Mouse (Mus musculus): ENCODE measurements around the gene Ifit2. TPM values are rescaled to one million over a fixed set of nuclear protein-coding genes. Genes with fewer than 3 reads are reported as not detected.
"Not testable (repeated sequence)": the region's sequence is repeated elsewhere in the genome, so short reads cannot be mapped to it uniquely, and the experiment has no call there.

Ifit2 gene
- polyA plus RNA-seq, 1 experiment from 2014 or later = 9.0 TPM

DNA sequence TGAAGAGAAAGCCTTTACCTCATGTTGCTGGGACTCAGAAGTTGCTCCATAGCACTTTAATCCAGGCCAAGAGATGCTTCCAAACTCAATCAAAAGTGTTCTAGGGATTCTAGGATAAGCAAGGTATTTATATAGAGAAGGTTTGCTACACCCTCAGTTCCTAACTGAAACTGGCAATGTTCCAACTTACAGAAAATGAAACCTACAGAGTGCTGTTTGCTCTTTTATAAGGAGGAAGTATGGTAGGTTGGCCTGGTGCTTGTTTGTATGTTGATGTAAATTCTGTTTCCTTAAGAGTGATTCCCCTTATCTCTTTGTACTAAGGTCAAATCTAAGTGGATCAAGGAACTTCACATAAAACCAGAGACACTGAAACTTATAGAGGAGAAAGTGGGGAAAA, 48.8 kb downstream of the Ifit2 start:
- H3K27me3 ChIP-seq; H3K27ac ChIP-seq; H3K9ac ChIP-seq (replicated peaks); H3K4me3 ChIP-seq (replicated peaks); H3K4me2 ChIP-seq; ATAC-seq (ENCODE audit: insufficient number of reproducible peaks, insufficient read depth, low FRiP score, low TSS enrichment, low read depth); H3K4me1 ChIP-seq (replicated peaks); H3K36me3 ChIP-seq; H3K9me3 ChIP-seq: not testable (repeated sequence)

DNA sequence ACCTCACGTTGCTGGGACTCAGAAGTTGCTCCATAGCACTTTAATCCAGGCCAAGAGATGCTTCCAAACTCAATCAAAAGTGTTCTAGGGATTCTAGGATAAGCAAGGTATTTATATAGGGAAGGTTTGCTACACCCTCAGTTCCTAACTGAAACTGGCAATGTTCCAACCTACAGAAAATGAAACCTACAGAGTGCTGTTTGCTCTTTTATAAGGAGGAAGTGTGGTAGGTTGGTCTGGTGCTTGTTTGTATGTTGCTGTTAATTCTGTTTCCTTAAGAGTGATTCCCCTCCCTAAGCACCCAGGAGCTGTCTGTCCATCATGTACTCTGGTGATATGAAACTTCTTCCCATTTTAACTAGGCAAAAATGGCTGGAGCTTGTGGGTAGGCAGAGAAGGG, 51.4 kb downstream of the Ifit2 start, which contains the start of gene Ifit1bl1:
TSS of gene Ifit1bl1 (minus strand) at position 69 of the 400 bp plus-strand sequence.
- not testable (repeated sequence) for H3K4me2 ChIP-seq; H3K36me3 ChIP-seq; H3K9me3 ChIP-seq; H3K9ac ChIP-seq (replicated peaks); ATAC-seq (ENCODE audit: insufficient number of reproducible peaks, insufficient read depth, low FRiP score, low TSS enrichment, low read depth); H3K27ac ChIP-seq; H3K4me3 ChIP-seq (replicated peaks); H3K27me3 ChIP-seq; H3K4me1 ChIP-seq (replicated peaks)
- WGBS = 48% methylated on average over 1 of the region's 1 CpGs

DNA sequence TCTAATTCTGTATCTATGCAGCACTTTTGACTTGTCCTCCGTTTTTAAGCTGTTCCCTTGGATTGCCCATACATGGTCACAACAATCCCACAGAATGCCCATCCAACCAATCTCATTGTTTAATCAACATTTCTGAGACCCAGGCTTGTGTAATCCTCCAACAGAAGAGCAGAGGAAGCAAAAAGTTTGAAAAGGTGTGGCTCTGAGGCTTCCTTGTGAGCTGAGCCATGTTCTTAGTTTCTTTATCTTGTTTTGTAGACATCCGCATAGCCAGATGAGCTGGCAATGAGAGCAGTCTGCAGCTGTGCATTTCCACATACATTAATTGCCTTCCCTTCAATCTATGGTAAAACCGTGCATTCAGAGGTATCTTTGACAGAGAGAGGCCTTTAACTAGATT, 55.0 kb downstream of the Ifit2 start:
- no peaks in the 10 kb centered on the region for H3K9me3 ChIP-seq
- 87% methylated on average over 3 of the region's 3 CpGs for WGBS

GRCm38 (mm10) chr19:34607237-34608051, 57.0 kb downstream of the Ifit2 start, which contains the start of gene Ifit3b:
Ifit3b (plus strand) TSS chr19:34607970.
- 49% methylated on average over 4 of the region's 4 CpGs for WGBS
- not testable (repeated sequence) for H3K36me3 ChIP-seq; H3K4me1 ChIP-seq (replicated peaks); H3K4me3 ChIP-seq (replicated peaks); H3K27me3 ChIP-seq; H3K9ac ChIP-seq (replicated peaks); H3K9me3 ChIP-seq
- peak; percentile 74 for ATAC-seq (ENCODE audit: insufficient number of reproducible peaks, insufficient read depth, low FRiP score, low TSS enrichment, low read depth)
- peak within 1 kb of the TSS; percentile 32; the same call in 1 of the 2 replicates for H3K4me2 ChIP-seq
- peak within 1 kb of the TSS; percentile 50; the same call in 1 of the 2 replicates for H3K27ac ChIP-seq

More for the DNA sequence above, 55.0 kb downstream of the Ifit2 start:
- H3K9ac ChIP-seq (replicated peaks) = no peak overlapping the region
- H3K4me3 ChIP-seq (replicated peaks) = no peak overlapping the region
- H3K27me3 ChIP-seq = no peaks in the 10 kb centered on the region
- no peaks in the 10 kb centered on the region for H3K36me3 ChIP-seq
- H3K27ac ChIP-seq = no peak overlapping the region
- peaks cover 6% of the 10 kb centered on the region; the same call in 1 of the 2 replicates for H3K4me1 ChIP-seq (replicated peaks)
- no peak for ATAC-seq (ENCODE audit: insufficient number of reproducible peaks, insufficient read depth, low FRiP score, low TSS enrichment, low read depth)
- H3K4me2 ChIP-seq = no peak overlapping the region

DNA sequence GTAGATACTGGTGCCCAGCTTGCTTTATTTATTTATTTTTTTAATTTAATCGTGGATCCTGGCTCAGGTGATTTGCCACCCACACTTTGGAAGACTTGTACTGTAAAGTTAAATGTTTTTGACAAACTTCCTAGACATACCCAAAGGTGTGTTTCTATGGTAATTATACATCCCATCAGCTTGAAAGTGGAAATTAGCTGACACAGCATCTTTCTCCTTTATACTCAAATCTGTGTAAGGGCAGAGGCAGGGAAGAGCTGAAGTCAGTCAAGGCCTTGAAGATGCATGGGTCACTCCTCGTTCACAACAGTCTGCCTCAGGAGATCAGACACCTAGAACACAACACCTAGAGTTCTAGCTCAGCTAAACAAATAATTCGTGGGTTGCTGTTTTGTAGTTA, 59.6 kb downstream of the Ifit2 start:
- H3K9me3 ChIP-seq; H3K4me2 ChIP-seq; H3K27me3 ChIP-seq; H3K9ac ChIP-seq (replicated peaks); H3K36me3 ChIP-seq; ATAC-seq (ENCODE audit: insufficient number of reproducible peaks, insufficient read depth, low FRiP score, low TSS enrichment, low read depth); H3K27ac ChIP-seq; H3K4me3 ChIP-seq (replicated peaks); H3K4me1 ChIP-seq (replicated peaks): not testable (repeated sequence)
- WGBS = 72% methylated on average over 3 of the region's 3 CpGs

DNA sequence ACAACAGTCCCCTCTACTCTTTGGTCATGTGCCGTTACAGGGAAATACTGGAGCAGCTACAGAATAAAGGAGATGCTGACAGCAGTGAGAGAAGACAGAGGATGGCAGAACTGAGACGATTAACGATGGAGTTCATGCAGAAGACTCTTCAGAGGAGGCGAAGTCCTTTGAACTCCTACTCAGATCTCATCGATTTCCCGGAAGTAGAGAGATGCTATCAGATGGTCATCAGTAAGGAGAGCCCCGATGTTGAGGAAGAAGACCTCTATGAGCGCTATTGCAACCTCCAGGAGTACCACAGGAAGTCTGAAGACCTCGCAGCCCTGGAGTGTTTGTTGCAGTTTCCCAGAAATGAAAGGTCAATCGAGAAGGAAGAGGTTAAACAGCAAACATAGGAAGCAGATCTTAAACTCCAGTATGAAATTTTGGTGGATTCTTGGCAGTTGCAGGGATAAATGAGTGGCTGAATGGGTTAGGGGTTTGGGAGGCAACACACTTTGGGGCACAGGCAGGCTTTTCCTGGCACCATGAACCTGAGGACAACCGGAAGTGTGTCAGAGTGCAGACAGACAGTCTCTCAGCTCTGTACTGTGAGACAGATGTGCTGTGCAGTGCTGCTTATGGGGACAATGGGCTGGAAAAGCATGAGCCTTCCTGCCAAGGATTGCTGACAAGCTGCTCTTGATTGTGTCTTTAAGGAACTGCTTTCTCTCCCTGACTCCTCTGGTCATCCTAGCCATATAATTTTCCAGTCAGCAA, 61.9 kb downstream of the Ifit2 start:
- H3K9ac ChIP-seq (replicated peaks); H3K9me3 ChIP-seq; H3K4me3 ChIP-seq (replicated peaks); ATAC-seq (ENCODE audit: insufficient number of reproducible peaks, insufficient read depth, low FRiP score, low TSS enrichment, low read depth); H3K4me1 ChIP-seq (replicated peaks); H3K27ac ChIP-seq; H3K36me3 ChIP-seq; H3K4me2 ChIP-seq; H3K27me3 ChIP-seq: not testable (repeated sequence)
- 85% methylated on average over 5 of the region's 11 CpGs for WGBS

DNA sequence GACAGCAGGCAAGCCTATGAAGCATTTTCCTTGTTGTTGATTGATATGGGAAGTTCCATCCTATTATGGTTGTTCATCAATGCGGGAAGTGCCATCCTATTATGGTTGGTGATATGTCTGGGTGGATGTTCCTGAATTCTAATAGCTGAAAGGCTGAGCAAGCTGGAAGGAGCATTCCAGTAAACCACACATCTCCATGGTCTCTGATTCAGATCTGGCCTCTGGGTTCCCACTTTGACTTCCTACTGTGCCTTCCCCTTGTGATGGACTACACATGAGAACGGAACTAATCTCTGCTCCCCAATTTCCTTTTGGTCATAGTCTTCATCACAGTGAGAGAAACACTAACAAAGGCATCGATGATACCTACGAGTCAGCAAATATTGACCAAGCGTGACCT, 70.4 kb downstream of the Ifit2 start:
- 89% methylated on average over 5 of the region's 5 CpGs for WGBS
- no peak overlapping the region for H3K4me2 ChIP-seq
- no peaks in the 10 kb centered on the region for H3K27me3 ChIP-seq
- no peak overlapping the region for H3K4me3 ChIP-seq (replicated peaks)
- ATAC-seq (ENCODE audit: insufficient number of reproducible peaks, insufficient read depth, low FRiP score, low TSS enrichment, low read depth) = no peak
- no peaks in the 10 kb centered on the region for H3K9me3 ChIP-seq
- H3K27ac ChIP-seq = no peak overlapping the region
- H3K4me1 ChIP-seq (replicated peaks) = no peaks in the 10 kb centered on the region
- no peaks in the 10 kb centered on the region for H3K36me3 ChIP-seq
- no peak overlapping the region for H3K9ac ChIP-seq (replicated peaks)

- Histone ChIP-seq H3K27ac (no peak overlapping the region), H3K4me3 (replicated peaks) (no peak overlapping the region), H3K4me2 (no peak overlapping the region), H3K9ac (replicated peaks) (no peak overlapping the region), H3K36me3 (no peaks in the 10 kb centered on the region), H3K4me1 (replicated peaks) (no peaks in the 10 kb centered on the region), H3K9me3 (no peaks in the 10 kb centered on the region), H3K27me3 (no peaks in the 10 kb centered on the region)
- ATAC-seq (ENCODE audit: insufficient number of reproducible peaks, insufficient read depth, low FRiP score, low TSS enrichment, low read depth) = no peak
- WGBS = 92% methylated on average over 6 of the region's 6 CpGs
These were observed 73.3 kb downstream of the Ifit2 start for GRCm38 (mm10) chr19:34623781-34624180.

GRCm38 (mm10) chr19:34624663-34625062, 74.2 kb downstream of the Ifit2 start:
- Histone ChIP-seq H3K36me3 (no peaks in the 10 kb centered on the region), H3K4me2 (no peak overlapping the region), H3K27ac (no peak overlapping the region), H3K4me1 (replicated peaks) (no peaks in the 10 kb centered on the region), H3K9ac (replicated peaks) (no peak overlapping the region), H3K4me3 (replicated peaks) (no peak overlapping the region), H3K9me3 (no peaks in the 10 kb centered on the region), H3K27me3 (no peaks in the 10 kb centered on the region)
- no peak for ATAC-seq (ENCODE audit: insufficient number of reproducible peaks, insufficient read depth, low FRiP score, low TSS enrichment, low read depth)
- 82% methylated on average over 4 of the region's 4 CpGs for WGBS

All from limb, embryonic 12.5 days (tissue).